8 mouse cellular contexts compared by ENCODE assay signal in genomic region chr12:111677882-111678669, GRCm38 (mm10). TPM values are rescaled to one million over a fixed set of nuclear protein-coding genes. Genes with fewer than 3 reads are reported as not detected.
A peak's percentile ranks its signal among the peaks of the same experiment; 100 is the strongest.
DNase-seq lines count a peak whose midpoint lies in the region.

Gene Trmt61a, plus strand, starts transcription at chr12:111678105.

- peak; percentile 85 for DNase-seq in Muller cell, postnatal 12 days (ENCODE audit: inconsistent ontology term)
- peak; percentile 86 for DNase-seq in cerebellum, adult 8-10 months
- DNase-seq in forelimb bud, embryonic 11.5 days (ENCODE audit: low read depth, low spot score): peak; percentile 94
- DNase-seq in heart, postnatal 4 days: peak; percentile 94
- peak; percentile 85 to 89 for DNase-seq in layer of hippocampus, adult 8-10 months (ENCODE audit: low spot score in 2 of 2)
- peak; percentile 95 for DNase-seq in lung, postnatal 10 days
- peak; percentile 88 for DNase-seq in ovary, postnatal 14 days (ENCODE audit: low spot score)
- DNase-seq in thymus, postnatal 10 days (ENCODE audit: low spot score in 2 of 2): peak; percentile 80 to 90

RNA-seq across cellular contexts. Expression of gene Trmt61a, which starts in this region (rescaled TPM):
- 1 to 10 TPM; 9.4 to 9.8 TPM for total RNA-seq in heart, postnatal 4 days (2021)
- total RNA-seq in layer of hippocampus, adult 8-10 months (2022): 10 to 100 TPM; 15.0 to 22.3 (median 19.5) TPM

Comparison
In these comparisons a context has a peak if more than half of its experiments do, and no peak if none do; other contexts are left out.
1. Peak in every context shown above with its lines: DNase-seq.